Mouse (Mus musculus) heart, postnatal 10 days (tissue): ENCODE results near the gene Phlda3. TPM values are rescaled to one million over a fixed set of nuclear protein-coding genes. Genes with fewer than 3 reads are reported as not detected.

ENCODE experiments used
- total RNA-seq, 2 experiments: library from RNA; stranded (reverse); gene quantifications; 2 replicates each; pipeline ENCODE4 v1.2.3; 2021

The Phlda3 gene
- total RNA-seq, 2 experiments from 2014 or later, result 35.4 to 36.7 TPM

Other genes starting within 250 kb of the Phlda3 start
- gene Nav1, start 158.8 kb upstream of the Phlda3 start, total RNA-seq, result 10 to 100 TPM; 34.3 to 42.8 TPM
- 100 to 1,000 TPM; 107 to 117 TPM for gene Csrp1, start 46.1 kb upstream of the Phlda3 start, total RNA-seq
- gene Tnni1, start 13.3 kb downstream of the Phlda3 start, total RNA-seq, result 100 to 1,000 TPM; 610 to 792 TPM
- gene Lad1, start 52.5 kb downstream of the Phlda3 start, total RNA-seq, result 10 to 100 TPM in 1 of 2 experiments, 1 to 10 TPM in 1; 9.4 to 10.8 TPM
- 1,000 to 10,000 TPM; 7,447 to 7,490 TPM for gene Tnnt2, start 70.2 kb downstream of the Phlda3 start, total RNA-seq
- gene Pkp1, start 153.1 kb downstream of the Phlda3 start, total RNA-seq, result under 1 TPM; 0.10 to 0.14 TPM
- gene Igfn1, start 240.2 kb downstream of the Phlda3 start, total RNA-seq, result under 1 TPM; 0.05 TPM
- gene Tmem9, start 242.0 kb downstream of the Phlda3 start, total RNA-seq, result 10 to 100 TPM; 23.8 to 26.1 TPM